ENCODE assay signal across 23 mouse cellular contexts in genomic region chr3:104854866-104855265, GRCm38 (mm10). TPM values are rescaled to one million over a fixed set of nuclear protein-coding genes. Genes with fewer than 3 reads are reported as not detected.
DNase-seq lines count a peak whose midpoint lies in the region; ATAC-seq lines count a peak whose summit lies in the region.
"Had no signal": no experiment of that assay in that cellular context is flagged by ENCODE, and none has a peak within 500 bp of the region (broad histone marks: within the 10 kb centered on the region; RNA-seq: fewer than 3 reads in every experiment).

No protein-coding gene starts in this region.

- no peaks in the 10 kb centered on the region for H3K27me3 ChIP-seq in megakaryocyte, embryonic 14.5 days (replicated peaks)
- H3K27me3 ChIP-seq in liver, embryonic 16.5 days (ENCODE audit: control insufficient read depth, insufficient read depth, low read depth, low read length) = no peaks in the 10 kb centered on the region
- H3K27me3 ChIP-seq: embryonic facial prominence, embryonic 13.5 days; intestine, embryonic 15.5 days; midbrain, embryonic 13.5 days had no signal

- no peak overlapping the region for H3K4me2 ChIP-seq in liver, embryonic 16.5 days (ENCODE audit: low read depth, low read length)
- H3K4me2 ChIP-seq: embryonic facial prominence, embryonic 13.5 days; hindbrain, embryonic 14.5 days; intestine, embryonic 15.5 days; midbrain, embryonic 13.5 days had no signal

- H3K4me3 ChIP-seq in megakaryocyte, embryonic 14.5 days (replicated peaks) = peak overlapping the region; percentile 71
- no peak overlapping the region for H3K4me3 ChIP-seq in liver, embryonic 16.5 days (ENCODE audit: low read depth, low read length)
- H3K4me3 ChIP-seq: embryonic facial prominence, embryonic 13.5 days; forebrain, embryonic 10.5 days; heart, adult 2 months; intestine, embryonic 15.5 days; layer of hippocampus, adult 2 months; midbrain, embryonic 13.5 days had no signal

- H3K27ac ChIP-seq in liver, embryonic 16.5 days (ENCODE audit: low read length) = no peak overlapping the region; the same call in 1 of the 2 replicates
- H3K27ac ChIP-seq: embryonic facial prominence, embryonic 13.5 days; forebrain, embryonic 10.5 days; heart, adult 2 months; hindbrain, embryonic 14.5 days; intestine, embryonic 15.5 days; midbrain, embryonic 13.5 days had no signal

- H3K4me1 ChIP-seq in megakaryocyte, embryonic 14.5 days = peaks cover 58% of the 10 kb centered on the region
- peaks cover 20% of the 10 kb centered on the region for H3K4me1 ChIP-seq in liver, embryonic 16.5 days (ENCODE audit: control insufficient read depth, low read depth, low read length)
- H3K4me1 ChIP-seq: embryonic facial prominence, embryonic 13.5 days; forebrain, embryonic 10.5 days; intestine, embryonic 15.5 days; midbrain, embryonic 13.5 days had no signal

- H3K36me3 ChIP-seq in megakaryocyte, embryonic 14.5 days (replicated peaks; ENCODE audit: low read length) = peaks cover 68% of the 10 kb centered on the region
- peaks cover 4% of the 10 kb centered on the region for H3K36me3 ChIP-seq in liver, embryonic 16.5 days (ENCODE audit: control insufficient read depth, insufficient read depth)

- no peak overlapping the region for H3K9ac ChIP-seq in liver, embryonic 16.5 days (ENCODE audit: low read depth, low read length)
- H3K9ac ChIP-seq: embryonic facial prominence, embryonic 13.5 days; hindbrain, embryonic 14.5 days; intestine, embryonic 15.5 days; midbrain, embryonic 13.5 days had no signal

- no peaks in the 10 kb centered on the region for H3K9me3 ChIP-seq in megakaryocyte, embryonic 14.5 days
- no peaks in the 10 kb centered on the region for H3K9me3 ChIP-seq in liver, embryonic 16.5 days (replicated peaks; ENCODE audit: control insufficient read depth, low read length)
- H3K9me3 ChIP-seq: embryonic facial prominence, embryonic 13.5 days; forebrain, embryonic 10.5 days; intestine, embryonic 15.5 days; midbrain, embryonic 13.5 days had no signal

- DNase-seq in frontal cortex, postnatal 10 days (ENCODE audit: low spot score in 2 of 2) = no peak
- no peak for DNase-seq in urinary bladder, adult 2 months (ENCODE audit: low spot score)
- no peak for DNase-seq in urinary bladder, postnatal 4 days (ENCODE audit: low spot score in 2 of 2)
- no peak for DNase-seq in thymus, postnatal 10 days (ENCODE audit: low spot score in 2 of 2)
- DNase-seq: adrenal gland, postnatal 10 days; cerebellum, adult 2 months; gastrocnemius, postnatal 14 days; heart, adult 2 months; heart, postnatal 10 days; kidney, postnatal 10 days; lung, postnatal 10 days; right cerebral cortex, postnatal 4 days had no signal

- peak; percentile 90 for ATAC-seq in frontal cortex, adult (ENCODE audit: low TSS enrichment)
- ATAC-seq in megakaryocyte, adult 5-6 weeks (ENCODE audit: poor library complexity, severe bottlenecking) = no peak
- ATAC-seq in liver, embryonic 16.5 days (ENCODE audit: low read depth) = 0 out of 2 replicates have a peak, but pooled peaks have one; percentile 32
- ATAC-seq: CD4-positive, CD25-positive, alpha-beta regulatory T cell, adult 4 months; intestine, embryonic 15.5 days; midbrain, embryonic 13.5 days had no signal

RNA-seq across cellular contexts. Expression of gene St7l, which starts 8.9 kb away (rescaled TPM):
- 3.0 and 4.4 TPM in 2 replicates for polyA plus RNA-seq in megakaryocyte, embryonic 14.5 days (2012; ENCODE audit: insufficient read depth, low replicate concordance)
- 23.3 and 31.8 TPM in 2 replicates for total RNA-seq in megakaryocyte, adult 5-6 weeks (2015)
- total RNA-seq in megakaryocyte, adult 5-6 weeks (2017) = 27.9 and 30.4 TPM in 2 replicates
- polyA plus RNA-seq in liver, embryonic 16.5 days (2015; fragmentation: Nextera tagmentation; extraction: Ambion mirVana) = 10.9 and 13.3 TPM in 2 replicates
- 16.4 and 18.1 TPM in 2 replicates for polyA plus RNA-seq in urinary bladder, adult 2 months (2012; rRNA removed)

RNA-seq across cellular contexts. Expression of gene Capza1, which starts 9.4 kb away (rescaled TPM):
- polyA plus RNA-seq in megakaryocyte, embryonic 14.5 days (2012; ENCODE audit: insufficient read depth, low replicate concordance) = 3.3 and 9.4 TPM in 2 replicates
- 365 and 394 TPM in 2 replicates for total RNA-seq in megakaryocyte, adult 5-6 weeks (2015)
- 404 and 425 TPM in 2 replicates for total RNA-seq in megakaryocyte, adult 5-6 weeks (2017)
- polyA plus RNA-seq in liver, embryonic 16.5 days (2015; fragmentation: Nextera tagmentation; extraction: Ambion mirVana) = 73.3 and 79.1 TPM in 2 replicates
- polyA plus RNA-seq in urinary bladder, adult 2 months (2012; rRNA removed) = 46.7 and 53.9 TPM in 2 replicates

RNA-seq across cellular contexts. Expression of gene Mov10, which starts 36.5 kb away (rescaled TPM):
- 38.5 and 66.3 TPM in 2 replicates for polyA plus RNA-seq in megakaryocyte, embryonic 14.5 days (2012; ENCODE audit: insufficient read depth, low replicate concordance)
- total RNA-seq in megakaryocyte, adult 5-6 weeks (2015) = 8.3 and 8.4 TPM in 2 replicates
- total RNA-seq in megakaryocyte, adult 5-6 weeks (2017) = 3.8 TPM in 2 replicates
- polyA plus RNA-seq in liver, embryonic 16.5 days (2015; fragmentation: Nextera tagmentation; extraction: Ambion mirVana) = 33.8 and 36.2 TPM in 2 replicates
- 7.5 and 11.2 TPM in 2 replicates for polyA plus RNA-seq in urinary bladder, adult 2 months (2012; rRNA removed)
